Mouse (Mus musculus) gastrocnemius, adult 2 months (tissue): ENCODE data around the gene Rtn4rl2. TPM values are rescaled to one million over a fixed set of nuclear protein-coding genes. Genes with fewer than 3 reads are reported as not detected.
"Not testable (repeated sequence)": the region's sequence is repeated elsewhere in the genome, so short reads cannot be mapped to it uniquely, and the experiment has no call there.

Source experiments
- DNase-seq: peaks from one replicate; pipeline ENCODE4 v3.0.0; 2022
- H3K27ac ChIP-seq: fragments of 200-600 bp; 2 replicates; pipeline ENCODE4 v1.8.1; 2022; ENCODE audit warnings: mild to moderate bottlenecking
- H3K4me3 ChIP-seq: fragments of 200-600 bp; 2 replicates; pipeline ENCODE4 v1.8.1; 2022; ENCODE audit warnings: mild to moderate bottlenecking, moderate library complexity
- CTCF ChIP-seq: fragments of 200-600 bp; IDR thresholded peaks from 2 replicates; pipeline ENCODE4 v1.8.1; 2022; ENCODE audit warnings: antibody characterized with exemption, mild to moderate bottlenecking, moderate library complexity
- intact Hi-C: fragments of 180-260 bp; cut with DNase I; formaldehyde crosslinking; loops from one replicate; pipeline ENCODE4 v1.15.1; 2025
- long read RNA-seq, 2 experiments: library from polyadenylated mRNA; stranded (forward); transcript quantifications; one replicate each; pipeline ENCODE4 v2.0.0; 2021
- total RNA-seq, 2 experiments: library from RNA; stranded (reverse); gene quantifications; 2 replicates each; pipeline ENCODE4 v1.2.3; 2021

The Rtn4rl2 gene
- under 1 TPM; 0.28 to 0.41 TPM for total RNA-seq
- long read RNA-seq, experiment 1, result 0 reads
- long read RNA-seq, experiment 2, partial matches to known transcripts, result 0 of 1 reads
- long read RNA-seq, experiment 2, other reads (novel, unspliced or antisense), result 0 of 1 reads

GRCm38 (mm10) chr2:84886234-84886731 lies at the start of gene Rtn4rl2:
Gene Rtn4rl2 (minus strand): TSS chr2:84886710.
- H3K27ac ChIP-seq, result peak within 1 kb of the TSS; percentile 46; the same call in 1 of the 2 replicates
- no peak for TF ChIP-seq CTCF
- DNase-seq, result no peak
- H3K4me3 ChIP-seq, result peak within 1 kb of the TSS; percentile 70
- intact Hi-C loops, result loop anchor here (5.0 kb wide), 1 partner anchor 121 kb away; no protein-coding TSS in a partner anchor

GRCm38 (mm10) chr2:84935065-84935464 lies 48.6 kb upstream of the Rtn4rl2 start:
- no peak for TF ChIP-seq CTCF
- intact Hi-C loops, result no loop called here
- H3K4me3 ChIP-seq, result no peak overlapping the region
- no peak for DNase-seq
- H3K27ac ChIP-seq, result no peak overlapping the region

- H3K27ac ChIP-seq, result peak overlapping the region; percentile 4; the same call in 1 of the 2 replicates
These were observed 48.1 kb upstream of the Rtn4rl2 start for GRCm38 (mm10) chr2:84934649-84935007.

GRCm38 (mm10) chr2:84933992-84934648 lies 47.6 kb upstream of the Rtn4rl2 start:
- TF ChIP-seq CTCF, result no peak
- Histone ChIP-seq H3K27ac (peak overlapping the region; percentile 4; the same call in 1 of the 2 replicates), H3K4me3 (no peak overlapping the region)
- intact Hi-C loops, result no loop called here
- no peak for DNase-seq

More at GRCm38 (mm10) chr2:84934649-84935007, 48.1 kb upstream of the Rtn4rl2 start:
- no peak overlapping the region for H3K4me3 ChIP-seq
- TF ChIP-seq CTCF, result no peak
- intact Hi-C loops, result no loop called here
- DNase-seq, result no peak

GRCm38 (mm10) chr2:84930186-84930585 lies 43.7 kb upstream of the Rtn4rl2 start:
- no peak for DNase-seq
- intact Hi-C loops, result no loop called here
- Histone ChIP-seq H3K4me3 (no peak overlapping the region), H3K27ac (no peak overlapping the region)
- TF ChIP-seq CTCF, result no peak

GRCm38 (mm10) chr2:84919601-84920108 lies 33.1 kb upstream of the Rtn4rl2 start:
- intact Hi-C loops, result no loop called here
- TF ChIP-seq CTCF, result no peak
- no peak overlapping the region for H3K27ac ChIP-seq
- no peak for DNase-seq
- no peak overlapping the region for H3K4me3 ChIP-seq

- DNase-seq, result no peak
- Histone ChIP-seq H3K27ac (peak overlapping the region; percentile 86), H3K4me3 (no peak overlapping the region)
- no peak for TF ChIP-seq CTCF
- intact Hi-C loops, result no loop called here
These were observed 31.7 kb upstream of the Rtn4rl2 start for GRCm38 (mm10) chr2:84918188-84918587.

GRCm38 (mm10) chr2:84916548-84917320 lies 30.2 kb upstream of the Rtn4rl2 start:
- peak; percentile 64 for DNase-seq
- TF ChIP-seq CTCF, result no peak
- intact Hi-C loops, result no loop called here
- Histone ChIP-seq H3K4me3 (no peak overlapping the region), H3K27ac (peak overlapping the region; percentile 86)

- H3K4me3 ChIP-seq, result no peak overlapping the region
- peak overlapping the region; percentile 86 for H3K27ac ChIP-seq
- peak; percentile 54 for DNase-seq
- TF ChIP-seq CTCF, result no peak
- intact Hi-C loops, result no loop called here
These were observed 28.8 kb upstream of the Rtn4rl2 start for GRCm38 (mm10) chr2:84915330-84915729.

- H3K27ac ChIP-seq, result peak overlapping the region; percentile 73
- intact Hi-C loops, result no loop called here
- no peak for DNase-seq
- H3K4me3 ChIP-seq, result no peak overlapping the region
- no peak for TF ChIP-seq CTCF
These were observed 27.4 kb upstream of the Rtn4rl2 start for GRCm38 (mm10) chr2:84913881-84914280.

- H3K27ac ChIP-seq, result peak overlapping the region; percentile 20; the same call in 1 of the 2 replicates
- no peak for DNase-seq
- intact Hi-C loops, result no loop called here
- TF ChIP-seq CTCF, result no peak
- H3K4me3 ChIP-seq, result no peak overlapping the region
These were observed 26.2 kb upstream of the Rtn4rl2 start for GRCm38 (mm10) chr2:84912722-84913121.

GRCm38 (mm10) chr2:84896686-84897085 lies 10.2 kb upstream of the Rtn4rl2 start:
- H3K27ac ChIP-seq, result peak overlapping the region; percentile 2; the same call in 1 of the 2 replicates
- H3K4me3 ChIP-seq, DNase-seq, intact Hi-C loops: not testable (repeated sequence)
